Mouse (Mus musculus) hindbrain, embryonic 15.5 days (tissue): ENCODE data around the gene Nrxn1. TPM values are rescaled to one million over a fixed set of nuclear protein-coding genes. Genes with fewer than 3 reads are reported as not detected.

ENCODE experiments used
- ATAC-seq: fragments of 200-750 bp; cut with Nextera tagmentation; 2 replicates; pipeline ENCODE4 v1.8.0; 2017; ENCODE audit warnings: low read depth, moderate number of reproducible peaks, moderate TSS enrichment; ENCODE audit not compliant: low FRiP score
- H3K27ac ChIP-seq: fragments of 300-500 bp; sonication (generic); replicated peaks from 2 replicates; pipeline ENCODE4 v1.5.1; 2015; ENCODE audit warnings: mild to moderate bottlenecking, inconsistent platforms
- H3K27me3 ChIP-seq: fragments of 300-500 bp; sonication (generic); 2 replicates; pipeline ENCODE4 v1.6.1; 2015; ENCODE audit warnings: control low read depth, inconsistent platforms
- H3K36me3 ChIP-seq: fragments of 300-500 bp; sonication (generic); 2 replicates; pipeline ENCODE4 v1.6.1; 2015; ENCODE audit warnings: control low read depth, inconsistent platforms
- H3K4me1 ChIP-seq: fragments of 300-500 bp; sonication (generic); replicated peaks from 2 replicates; pipeline ENCODE4 v1.6.1; 2015; ENCODE audit warnings: control low read depth, inconsistent platforms
- H3K4me2 ChIP-seq: fragments of 300-500 bp; sonication (generic); 2 replicates; pipeline ENCODE4 v1.6.1; 2015; ENCODE audit warnings: moderate library complexity, mild to moderate bottlenecking, inconsistent platforms
- H3K4me3 ChIP-seq: fragments of 300-500 bp; sonication (generic); 2 replicates; pipeline ENCODE4 v1.5.1; 2015; ENCODE audit warnings: mild to moderate bottlenecking, inconsistent platforms
- H3K9ac ChIP-seq: fragments of 300-500 bp; sonication (generic); 2 replicates; pipeline ENCODE4 v1.6.1; 2015; ENCODE audit warnings: inconsistent platforms
- H3K9me3 ChIP-seq: fragments of 300-500 bp; sonication (generic); 2 replicates; pipeline ENCODE4 v1.6.1; 2016; ENCODE audit warnings: control low read depth, inconsistent platforms
- WGBS: fragments of 180-500 bp; shearing (Covaris S2); methylation state at CpG from one replicate; pipeline ENCODE4 v1.1.7; 2015; 5-methylcytosine and 5-hydroxymethylcytosine counted together
- polyA plus RNA-seq: library from polyadenylated mRNA; unstranded; fragments of >200 nt; fragmentation: Nextera tagmentation; extraction: Ambion mirVana; gene quantifications from 2 replicates; pipeline ENCODE4 v1.2.1, GENCODE M21; 2015

Nrxn1 gene
- polyA plus RNA-seq, 1 experiment from 2014 or later: 241 TPM

DNA sequence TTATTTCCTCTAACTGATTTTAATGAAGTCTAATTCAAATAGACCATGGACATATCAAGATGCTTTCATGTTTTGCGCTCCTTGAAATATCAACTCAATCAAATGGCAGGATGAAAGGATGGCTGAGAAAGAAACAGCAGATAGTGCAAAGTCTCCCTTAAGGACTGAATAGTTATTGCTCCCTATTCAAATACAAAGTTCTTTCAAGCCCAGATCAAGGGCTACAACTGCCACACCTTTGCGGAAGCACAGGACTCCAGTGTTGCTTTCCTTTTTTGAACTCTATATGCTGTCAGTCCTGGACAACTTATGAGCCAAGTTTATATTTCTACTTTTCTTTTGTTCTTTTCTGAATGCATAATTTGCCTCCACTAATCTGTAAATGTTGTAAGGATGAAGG, 157.9 kb downstream of the Nrxn1 start:
- H3K27ac ChIP-seq: no peak overlapping the region
- H3K4me2 ChIP-seq: no peak overlapping the region
- no peaks in the 10 kb centered on the region for H3K4me1 ChIP-seq
- no peak for ATAC-seq
- H3K27me3 ChIP-seq: no peaks in the 10 kb centered on the region
- 87% methylated on average over 2 of the region's 2 CpGs for WGBS
- no peaks in the 10 kb centered on the region for H3K36me3 ChIP-seq
- no peak overlapping the region for H3K9ac ChIP-seq
- no peak overlapping the region for H3K4me3 ChIP-seq
- H3K9me3 ChIP-seq: no peaks in the 10 kb centered on the region

DNA sequence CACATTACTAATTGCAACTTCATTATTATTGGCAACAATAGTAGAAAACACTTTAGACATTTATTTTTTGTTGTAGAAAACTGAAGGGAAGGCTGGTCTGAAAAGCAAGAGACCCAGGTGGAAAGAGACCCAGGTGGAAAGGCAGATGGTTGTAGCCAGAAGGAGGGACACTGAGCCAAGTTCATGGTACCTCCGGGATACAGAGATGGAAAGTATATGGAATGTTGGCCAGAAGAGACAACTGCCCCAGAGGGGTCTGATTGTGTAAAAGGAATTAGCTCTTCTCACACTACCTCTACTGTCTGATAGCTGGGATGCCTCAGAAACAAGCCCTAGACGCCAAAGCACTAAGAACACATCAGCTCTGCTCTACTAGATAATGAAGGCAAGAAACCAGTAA, 179.6 kb downstream of the Nrxn1 start:
- 70% methylated on average over 2 of the region's 2 CpGs for WGBS
- 0 out of 2 replicates have a peak, but pooled peaks have one; percentile 23 for ATAC-seq

DNA sequence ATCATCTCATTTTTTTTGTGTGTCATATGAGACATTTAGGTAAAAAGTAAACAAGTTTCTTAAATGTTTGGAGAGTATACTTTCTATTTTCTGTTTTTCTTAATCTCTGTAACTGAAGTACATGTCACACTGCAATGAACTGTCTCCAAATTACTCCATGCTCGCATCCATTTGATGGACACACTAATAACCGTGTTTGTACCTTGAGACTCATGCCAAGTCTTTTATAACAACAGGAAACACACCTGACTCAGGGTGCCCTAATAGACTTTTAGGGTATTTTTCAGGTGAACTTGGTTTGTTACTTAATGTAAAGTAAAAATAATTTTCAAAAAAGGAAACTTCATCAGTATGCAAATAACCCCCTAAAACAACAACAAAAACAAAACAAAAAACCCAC, 180.1 kb downstream of the Nrxn1 start:
- 87% methylated on average over 2 of the region's 2 CpGs for WGBS
- H3K36me3 ChIP-seq: no peaks in the 10 kb centered on the region
- no peaks in the 10 kb centered on the region for H3K9me3 ChIP-seq
- H3K4me3 ChIP-seq: no peak overlapping the region
- no peaks in the 10 kb centered on the region for H3K4me1 ChIP-seq
- no peak overlapping the region for H3K27ac ChIP-seq
- ATAC-seq: no peak
- H3K27me3 ChIP-seq: no peaks in the 10 kb centered on the region
- H3K4me2 ChIP-seq: no peak overlapping the region
- no peak overlapping the region for H3K9ac ChIP-seq

More for the DNA sequence above, 179.6 kb downstream of the Nrxn1 start:
- Histone ChIP-seq H3K9ac (no peak overlapping the region), H3K4me1 (no peaks in the 10 kb centered on the region), H3K36me3 (no peaks in the 10 kb centered on the region), H3K9me3 (no peaks in the 10 kb centered on the region), H3K27ac (no peak overlapping the region), H3K27me3 (no peaks in the 10 kb centered on the region), H3K4me3 (no peak overlapping the region), H3K4me2 (no peak overlapping the region)

DNA sequence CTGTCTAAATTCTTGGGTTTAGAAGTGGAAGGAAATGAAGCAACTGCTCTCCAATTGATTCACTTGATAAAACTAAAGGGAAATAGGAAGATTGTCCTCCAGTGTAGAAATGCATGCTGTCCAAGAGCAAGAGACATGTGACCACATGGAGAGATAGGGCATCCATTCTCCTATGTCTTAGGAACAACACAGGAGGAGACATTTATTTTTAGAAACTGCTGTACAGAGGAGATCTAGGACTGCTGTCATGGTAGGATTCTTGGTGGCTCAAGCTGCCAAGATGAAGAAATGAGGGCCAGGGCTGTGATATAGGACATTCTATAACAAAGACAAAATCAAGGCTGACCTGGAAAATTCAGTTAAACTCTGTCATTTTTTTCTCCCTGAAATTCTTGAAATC, 180.5 kb downstream of the Nrxn1 start:
- no peak overlapping the region for H3K27ac ChIP-seq
- no peaks in the 10 kb centered on the region for H3K9me3 ChIP-seq
- no peaks in the 10 kb centered on the region for H3K4me1 ChIP-seq
- H3K4me2 ChIP-seq: no peak overlapping the region
- no peak overlapping the region for H3K9ac ChIP-seq
- H3K4me3 ChIP-seq: no peak overlapping the region
- ATAC-seq: no peak
- H3K27me3 ChIP-seq: no peaks in the 10 kb centered on the region
- H3K36me3 ChIP-seq: no peaks in the 10 kb centered on the region

DNA sequence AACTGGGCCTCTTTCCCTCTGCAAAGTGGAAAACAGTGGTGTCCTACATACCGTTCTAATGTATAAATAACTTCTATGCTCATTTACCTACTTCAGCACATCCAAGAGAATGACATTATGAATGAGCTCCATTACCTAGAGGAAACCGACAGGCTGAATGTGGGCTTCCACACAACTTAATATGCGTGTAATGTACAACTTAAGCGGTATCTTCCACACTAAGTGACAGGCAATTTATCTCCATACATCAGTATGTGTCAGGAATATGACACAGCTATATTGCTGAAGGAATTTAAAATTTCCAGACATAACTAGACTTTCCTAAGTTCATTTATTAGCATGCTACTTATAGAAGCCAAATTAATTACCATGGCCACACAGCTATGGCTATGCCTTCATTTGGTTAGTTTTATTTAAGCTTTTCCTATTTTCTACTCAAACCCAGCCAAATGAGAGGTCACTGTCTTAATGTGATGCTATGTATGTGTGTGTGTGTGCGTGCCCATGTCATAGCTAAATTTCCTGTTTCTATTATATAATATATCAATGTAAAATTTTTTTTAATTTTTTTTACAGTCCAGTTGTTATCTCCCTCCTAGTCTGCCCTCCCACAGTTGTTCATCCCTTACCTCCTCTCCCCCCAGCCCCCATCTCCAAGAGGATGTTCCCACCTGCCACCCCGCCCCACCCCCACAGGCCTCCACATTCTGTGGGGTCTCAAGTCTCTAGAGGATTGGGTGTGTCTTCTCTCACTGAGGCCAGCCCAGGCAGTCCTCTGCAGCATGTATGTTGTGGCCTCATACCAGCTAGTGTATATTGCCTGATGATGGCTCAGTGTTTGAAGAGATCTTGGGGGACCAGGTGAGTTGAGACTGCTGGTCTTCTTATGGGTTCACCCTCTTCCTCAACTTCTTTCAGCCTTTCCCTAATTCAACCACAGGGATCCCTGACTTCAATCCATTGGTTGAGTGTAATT, 186.5 kb downstream of the Nrxn1 start:
- Histone ChIP-seq H3K36me3 (no peaks in the 10 kb centered on the region), H3K4me2 (no peak overlapping the region), H3K9me3 (no peaks in the 10 kb centered on the region), H3K27me3 (no peaks in the 10 kb centered on the region), H3K4me3 (no peak overlapping the region), H3K9ac (no peak overlapping the region), H3K27ac (no peak overlapping the region), H3K4me1 (no peaks in the 10 kb centered on the region)
- 60% methylated on average over 6 of the region's 6 CpGs for WGBS
- peak; percentile 69; the same call in 1 of the 2 replicates for ATAC-seq

DNA sequence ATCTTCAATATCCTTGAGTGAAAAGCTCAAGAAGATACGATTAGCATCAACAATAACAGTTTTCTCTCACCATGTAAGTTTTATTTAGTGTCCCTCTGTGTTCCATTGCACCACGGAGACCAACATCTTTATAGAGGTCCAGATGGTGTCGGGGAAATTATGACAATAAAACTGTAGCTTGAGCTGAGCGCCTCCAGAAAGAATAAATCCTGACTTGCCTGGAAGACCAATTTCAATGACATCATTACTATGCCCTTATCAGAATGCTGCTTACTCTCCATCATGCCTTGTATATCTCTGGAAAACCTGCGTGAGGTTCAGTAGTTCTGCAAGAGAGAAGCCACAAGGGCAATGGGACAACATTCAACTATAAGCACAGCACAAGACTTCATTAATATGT, 187.7 kb downstream of the Nrxn1 start:
- WGBS: 76% methylated on average over 5 of the region's 5 CpGs
- Histone ChIP-seq H3K4me1 (no peaks in the 10 kb centered on the region), H3K4me3 (no peak overlapping the region), H3K9me3 (no peaks in the 10 kb centered on the region), H3K4me2 (no peak overlapping the region), H3K36me3 (no peaks in the 10 kb centered on the region), H3K27me3 (no peaks in the 10 kb centered on the region), H3K27ac (no peak overlapping the region), H3K9ac (no peak overlapping the region)
- ATAC-seq: no peak

DNA sequence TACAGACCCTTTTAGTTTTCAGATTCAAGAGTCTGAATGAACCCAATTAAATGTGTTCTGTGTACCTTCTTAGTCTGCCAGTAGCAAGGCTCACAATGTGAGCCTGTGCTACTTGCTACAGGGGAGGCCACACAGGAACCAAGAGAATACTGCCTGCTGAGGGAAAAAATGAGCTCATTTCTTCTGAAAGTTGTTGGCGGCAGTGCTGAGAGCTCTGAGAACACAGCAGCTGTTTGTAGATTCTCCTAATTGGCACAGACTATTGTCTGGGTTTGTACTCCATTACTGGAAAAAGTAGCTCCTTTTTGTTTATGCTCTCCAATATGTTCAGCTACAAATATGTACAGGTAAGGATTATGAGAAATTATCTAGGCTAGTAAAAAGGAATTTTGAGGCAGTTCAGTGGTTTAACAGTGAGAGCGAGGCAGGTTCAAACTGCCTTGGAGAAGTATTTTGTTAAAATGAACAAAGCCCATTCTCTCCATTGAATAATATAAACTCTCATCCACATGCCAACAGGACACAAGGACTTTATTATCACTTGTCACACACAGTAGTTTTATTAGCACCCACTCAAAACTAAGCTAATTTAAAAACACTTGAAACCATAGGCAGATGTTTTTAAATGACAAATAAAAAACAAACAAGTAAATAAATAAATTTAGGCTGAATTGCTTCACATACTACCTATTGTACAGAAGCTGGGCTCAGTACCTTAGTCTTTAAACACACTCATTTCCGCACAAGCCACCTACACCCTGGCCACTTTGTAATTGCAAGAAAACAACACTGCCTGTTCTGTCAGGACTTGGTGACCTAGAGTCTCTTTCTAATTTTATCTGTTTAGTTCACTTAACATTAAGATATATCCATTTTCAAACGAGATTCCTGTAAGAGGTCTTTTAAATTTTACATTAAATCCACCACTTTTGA, 200.3 kb downstream of the Nrxn1 start:
- Histone ChIP-seq H3K9ac (no peak overlapping the region), H3K4me1 (peaks cover 13% of the 10 kb centered on the region; the same call in 1 of the 2 replicates), H3K4me3 (no peak overlapping the region), H3K27me3 (no peaks in the 10 kb centered on the region), H3K36me3 (no peaks in the 10 kb centered on the region), H3K9me3 (no peaks in the 10 kb centered on the region), H3K27ac (peak overlapping the region; percentile 78), H3K4me2 (no peak overlapping the region)
- 47% methylated on average over 4 of the region's 4 CpGs for WGBS
- ATAC-seq: peak; percentile 87

DNA sequence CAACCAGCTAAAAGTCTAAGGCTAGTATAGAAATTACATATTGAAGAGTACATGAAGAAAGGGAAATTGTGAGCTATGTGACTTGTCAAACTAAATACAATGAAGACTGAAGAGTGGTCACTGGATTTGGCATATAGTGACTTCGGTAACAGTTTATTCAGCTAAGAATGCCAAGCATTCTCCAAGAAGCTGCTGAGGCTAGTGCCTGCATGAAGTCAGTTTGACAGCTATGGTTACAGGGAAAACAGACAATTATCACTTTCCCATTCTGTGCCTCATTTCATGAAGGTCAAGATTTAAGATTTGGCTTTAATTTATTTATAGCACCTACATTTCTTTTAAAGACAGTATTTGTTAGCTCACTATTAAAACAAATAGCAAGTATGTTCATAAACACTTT, 201.2 kb downstream of the Nrxn1 start:
- 39% methylated on average over 1 of the region's 1 CpGs for WGBS
- H3K4me2 ChIP-seq: no peak overlapping the region
- no peaks in the 10 kb centered on the region for H3K9me3 ChIP-seq
- no peak overlapping the region; the same call in 1 of the 2 replicates for H3K27ac ChIP-seq
- ATAC-seq: no peak
- H3K36me3 ChIP-seq: no peaks in the 10 kb centered on the region
- no peaks in the 10 kb centered on the region for H3K27me3 ChIP-seq
- no peak overlapping the region for H3K4me3 ChIP-seq
- H3K9ac ChIP-seq: no peak overlapping the region
- peaks cover 13% of the 10 kb centered on the region; the same call in 1 of the 2 replicates for H3K4me1 ChIP-seq

DNA sequence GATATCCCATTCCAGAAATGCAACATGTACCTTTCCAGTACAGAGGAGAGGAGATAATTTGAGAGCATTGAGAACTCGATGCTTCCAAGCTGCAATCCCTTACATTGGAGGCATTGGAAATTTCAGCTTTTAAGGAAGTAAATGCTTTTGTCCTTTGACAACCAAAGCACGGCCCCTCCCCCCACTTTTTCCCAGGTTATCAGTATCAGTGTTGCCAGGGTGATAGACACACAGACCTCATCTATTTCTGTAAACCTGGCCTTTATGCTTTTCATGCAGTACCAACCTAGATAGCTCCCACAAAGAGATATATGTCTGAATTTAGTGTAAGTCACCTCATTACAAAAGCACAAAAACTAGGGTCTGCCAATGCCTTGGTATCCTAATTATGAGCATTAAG, 235.6 kb downstream of the Nrxn1 start:
- 32% methylated on average over 2 of the region's 2 CpGs for WGBS
- peak overlapping the region; percentile 59 for H3K27ac ChIP-seq
- H3K4me3 ChIP-seq: no peak overlapping the region
- H3K4me2 ChIP-seq: no peak overlapping the region
- no peaks in the 10 kb centered on the region for H3K9me3 ChIP-seq
- H3K27me3 ChIP-seq: no peaks in the 10 kb centered on the region
- no peak for ATAC-seq
- H3K4me1 ChIP-seq: peaks cover 11% of the 10 kb centered on the region
- H3K36me3 ChIP-seq: no peaks in the 10 kb centered on the region
- H3K9ac ChIP-seq: no peak overlapping the region

DNA sequence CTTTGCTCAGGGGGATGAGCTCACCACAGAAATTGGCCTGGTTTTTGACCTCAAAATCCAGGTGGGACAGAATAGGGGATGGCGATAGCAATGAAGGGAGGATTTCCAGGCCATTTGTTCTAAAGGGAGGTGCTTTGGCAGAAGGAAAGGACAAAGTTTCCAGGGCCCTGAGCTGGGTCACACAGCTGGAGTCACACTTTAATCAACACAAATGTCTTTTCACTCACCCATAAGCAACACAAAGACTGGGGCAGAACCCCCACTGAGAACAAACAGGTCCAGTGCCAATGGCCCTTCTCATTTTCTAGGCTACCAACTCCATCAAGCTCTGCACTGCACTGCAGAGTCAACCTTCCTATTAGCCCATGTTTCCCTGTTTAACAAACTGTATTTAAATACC, 249.0 kb downstream of the Nrxn1 start:
- no peak overlapping the region for H3K4me3 ChIP-seq
- no peak overlapping the region for H3K9ac ChIP-seq
- 6% methylated on average over 1 of the region's 1 CpGs for WGBS
- H3K27ac ChIP-seq: no peak overlapping the region
- no peak overlapping the region for H3K4me2 ChIP-seq
- no peaks in the 10 kb centered on the region for H3K36me3 ChIP-seq
- H3K9me3 ChIP-seq: no peaks in the 10 kb centered on the region
- no peak for ATAC-seq
- no peaks in the 10 kb centered on the region for H3K27me3 ChIP-seq
- no peaks in the 10 kb centered on the region for H3K4me1 ChIP-seq

DNA sequence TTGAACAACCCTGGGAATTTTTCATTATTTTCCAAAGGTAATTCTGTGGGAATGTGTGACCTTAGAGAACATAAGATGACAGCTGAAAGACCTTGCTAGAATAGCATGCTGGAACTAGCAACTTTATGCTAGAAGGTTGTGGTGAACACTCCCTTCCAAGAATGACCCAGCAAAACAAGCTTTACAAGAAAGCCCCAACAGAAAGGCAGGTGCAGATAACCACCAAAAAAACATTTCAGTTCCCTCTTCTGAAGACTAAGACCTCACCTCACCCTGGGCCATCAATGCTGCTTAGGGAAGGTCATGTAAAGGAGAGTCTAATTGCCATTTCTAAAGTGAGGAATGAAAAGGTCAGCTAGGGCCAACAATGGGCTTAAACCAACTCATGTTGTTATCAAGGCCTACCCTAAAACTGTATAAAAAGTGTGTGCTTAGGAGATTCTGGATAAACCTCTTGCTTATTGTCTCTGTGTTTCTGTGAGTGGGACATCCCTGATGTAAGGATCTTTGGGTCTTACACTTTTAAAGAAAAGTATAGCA, 249.7 kb downstream of the Nrxn1 start:
- Histone ChIP-seq H3K27ac (no peak overlapping the region), H3K27me3 (no peaks in the 10 kb centered on the region), H3K9ac (no peak overlapping the region), H3K4me1 (no peaks in the 10 kb centered on the region), H3K4me3 (no peak overlapping the region), H3K4me2 (no peak overlapping the region), H3K36me3 (no peaks in the 10 kb centered on the region), H3K9me3 (no peaks in the 10 kb centered on the region)
- ATAC-seq: no peak

DNA sequence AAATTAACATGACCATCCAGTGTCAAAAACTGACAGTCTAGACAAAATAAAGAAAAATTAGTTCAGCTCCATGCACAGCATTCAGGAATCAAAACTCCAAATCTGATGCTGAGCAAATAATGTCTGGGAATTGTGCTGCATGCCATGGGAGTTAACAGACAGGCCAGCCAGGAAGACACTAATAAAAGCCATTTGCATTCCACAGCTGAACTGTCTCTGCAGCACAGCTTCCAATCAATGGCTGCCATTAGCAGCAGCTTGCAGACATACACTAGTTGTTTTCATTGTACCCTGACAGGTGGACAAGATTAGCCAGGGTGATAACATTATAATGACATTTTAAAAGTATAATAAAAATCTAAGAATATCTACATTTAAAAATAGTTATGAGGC, 255.9 kb downstream of the Nrxn1 start:
- Histone ChIP-seq H3K27me3 (no peaks in the 10 kb centered on the region), H3K4me3 (no peak overlapping the region), H3K27ac (peak overlapping the region; percentile 54), H3K36me3 (no peaks in the 10 kb centered on the region), H3K9ac (no peak overlapping the region), H3K4me1 (peaks cover 11% of the 10 kb centered on the region), H3K4me2 (no peak overlapping the region), H3K9me3 (no peaks in the 10 kb centered on the region)
- ATAC-seq: 0 out of 2 replicates have a peak, but pooled peaks have one; percentile 59
